Mouse (Mus musculus): ENCODE measurements around the gene Clec5a. TPM values are rescaled to one million over a fixed set of nuclear protein-coding genes. Genes with fewer than 3 reads are reported as not detected.
"Not testable (repeated sequence)": the region's sequence is repeated elsewhere in the genome, so short reads cannot be mapped to it uniquely, and the experiment has no call there.

Clec5a gene
- total and polyA plus RNA-seq, 3 experiments, result 0.47 to 1.9 (median 0.68) TPM

DNA sequence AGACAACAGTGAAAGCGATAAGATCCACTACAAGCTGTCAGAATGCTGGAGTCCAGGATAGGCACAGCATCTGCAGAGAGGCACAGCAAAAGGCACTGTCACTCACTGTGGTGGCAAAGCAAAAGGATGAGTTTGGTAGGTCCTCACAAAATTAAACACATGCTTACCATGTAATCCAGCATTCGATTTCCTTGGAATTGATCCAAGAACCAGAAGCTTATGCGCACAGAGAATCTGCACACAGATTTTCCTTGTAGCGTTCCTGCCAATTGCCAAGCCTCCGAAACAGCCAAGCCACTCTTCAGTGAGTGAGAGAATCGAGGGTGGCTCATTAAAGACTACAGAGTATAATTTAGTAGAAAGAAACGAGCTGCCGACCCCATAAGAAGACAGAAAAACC lies 24.6 kb upstream of the Clec5a start:
- intact Hi-C loops (cut with DNase I), result no loop called here
- no peak for TF ChIP-seq CTCF (IDR thresholded peaks at IDR 0.05)
- TF ChIP-seq EP300 (IDR thresholded peaks at IDR 0.05; ENCODE audit: insufficient read depth, low read depth, low read length), result no peak
- no peak for DNase-seq
- H3K4me1 ChIP-seq (ENCODE audit: control insufficient read depth, insufficient read depth, low read length), result no peaks in the 10 kb centered on the region
- 65% methylated on average over 8 of the region's 8 CpGs for WGBS
- H3K4me3 ChIP-seq, result no peak overlapping the region
- no peak overlapping the region for H3K9ac ChIP-seq (ENCODE audit: low read depth, low read length)
- H3K27ac ChIP-seq, result no peak overlapping the region
- H3K79me2 ChIP-seq (replicated peaks; ENCODE audit: control insufficient read depth, insufficient read depth, low read length), result no peaks in the 10 kb centered on the region
- no peaks in the 10 kb centered on the region for H3K27me3 ChIP-seq (ENCODE audit: control insufficient read depth, insufficient read depth, low read length)
- H3K36me3 ChIP-seq (ENCODE audit: control insufficient read depth, insufficient read depth, low read length), result no peaks in the 10 kb centered on the region

DNA sequence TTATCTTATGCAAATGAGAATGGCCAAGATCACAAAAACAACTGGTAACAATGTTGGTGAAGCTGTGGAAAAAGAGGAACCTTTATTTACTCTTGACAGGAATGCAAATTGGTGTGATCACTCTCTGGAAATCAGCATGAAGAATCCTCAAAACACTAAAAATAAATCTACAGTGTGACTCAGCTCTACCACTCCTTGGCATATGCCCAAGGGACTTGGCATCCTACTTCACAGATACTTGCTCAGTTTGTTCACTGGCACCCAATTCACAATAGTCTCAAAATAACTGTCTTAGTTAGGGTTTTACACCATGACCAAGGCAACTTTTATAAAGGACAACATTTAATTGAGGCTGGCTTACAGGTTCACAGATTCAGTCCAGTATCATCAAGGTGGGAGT lies 21.8 kb upstream of the Clec5a start:
- Histone ChIP-seq H3K79me2 (replicated peaks; ENCODE audit: control insufficient read depth, insufficient read depth, low read length) (no peaks in the 10 kb centered on the region), H3K27ac (no peak overlapping the region), H3K4me3 (no peak overlapping the region), H3K36me3 (ENCODE audit: control insufficient read depth, insufficient read depth, low read length) (no peaks in the 10 kb centered on the region), H3K4me1 (ENCODE audit: control insufficient read depth, insufficient read depth, low read length) (no peaks in the 10 kb centered on the region), H3K27me3 (ENCODE audit: control insufficient read depth, insufficient read depth, low read length) (no peaks in the 10 kb centered on the region), H3K9ac (ENCODE audit: low read depth, low read length) (no peak overlapping the region)
- TF ChIP-seq CTCF (IDR thresholded peaks at IDR 0.05), result no peak
- TF ChIP-seq POLR2A (IDR thresholded peaks at IDR 0.05; ENCODE audit: insufficient read depth, low read depth, low read length), result no peak
- no peak for TF ChIP-seq EP300 (IDR thresholded peaks at IDR 0.05; ENCODE audit: insufficient read depth, low read depth, low read length)
- no peak for DNase-seq
- intact Hi-C loops (cut with DNase I), result no loop called here

DNA sequence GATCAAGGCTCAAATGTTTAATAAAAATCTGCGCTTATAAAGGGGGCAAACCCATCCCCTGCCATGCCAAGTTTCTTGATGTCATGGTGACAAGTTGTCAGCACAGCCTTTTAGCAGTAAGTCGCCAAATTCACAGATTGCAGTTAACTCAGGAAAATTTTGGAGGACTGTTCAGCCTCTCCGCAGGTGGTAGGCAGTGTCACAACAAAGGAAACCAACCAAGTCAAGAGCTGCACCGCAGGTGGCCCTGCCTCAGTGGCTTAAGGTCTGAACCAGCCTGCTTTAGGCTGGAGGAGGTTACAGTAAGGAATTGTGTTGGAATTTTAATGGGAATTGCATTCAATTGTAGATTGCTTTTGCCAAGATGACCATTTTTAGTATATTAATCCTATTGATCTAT lies 12.9 kb upstream of the Clec5a start:
- H3K4me1 ChIP-seq (ENCODE audit: control insufficient read depth, insufficient read depth, low read length); DNase-seq; H3K27me3 ChIP-seq (ENCODE audit: control insufficient read depth, insufficient read depth, low read length); intact Hi-C loops (cut with DNase I); H3K4me3 ChIP-seq; H3K27ac ChIP-seq; H3K79me2 ChIP-seq (replicated peaks; ENCODE audit: control insufficient read depth, insufficient read depth, low read length); H3K9ac ChIP-seq (ENCODE audit: low read depth, low read length); H3K36me3 ChIP-seq (ENCODE audit: control insufficient read depth, insufficient read depth, low read length): not testable (repeated sequence)
- 30% methylated on average over 4 of the region's 4 CpGs for WGBS

DNA sequence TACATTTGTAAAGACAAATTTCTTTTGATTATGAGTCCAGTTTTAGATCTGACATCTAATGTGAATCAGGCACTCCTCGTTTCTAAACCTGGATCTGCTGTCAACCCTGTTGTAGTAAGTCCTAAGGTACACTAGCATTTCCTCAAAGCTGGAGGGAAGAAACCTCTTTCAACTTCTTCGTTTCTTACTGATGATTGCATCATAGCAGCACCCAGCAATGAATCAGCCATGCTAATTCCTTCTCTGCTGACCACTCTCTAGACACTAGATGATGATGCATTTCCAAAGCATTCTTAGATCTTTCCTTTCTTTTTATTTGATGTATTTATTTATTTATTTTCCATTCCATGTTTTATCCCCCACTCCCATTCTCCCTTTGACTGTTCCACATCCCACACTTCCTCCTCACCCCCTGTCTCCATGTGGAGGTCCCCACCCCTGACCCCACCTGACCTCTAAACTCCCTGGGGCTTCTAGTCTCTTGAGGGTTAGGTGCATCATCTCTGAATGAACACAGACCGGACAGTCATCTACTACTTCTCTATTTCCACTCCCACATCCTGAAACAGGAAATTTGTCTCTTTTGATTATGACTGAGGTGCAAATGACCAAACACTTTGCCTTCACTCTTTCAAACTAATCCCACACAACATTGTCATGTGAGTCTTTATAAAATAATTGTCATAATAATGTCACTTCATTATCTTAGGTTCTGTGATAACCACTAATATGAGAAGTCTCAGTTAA lies 9.4 kb upstream of the Clec5a start:
- H3K27me3 ChIP-seq (ENCODE audit: control insufficient read depth, insufficient read depth, low read length), result no peaks in the 10 kb centered on the region
- DNase-seq, result no peak
- no peaks in the 10 kb centered on the region for H3K4me1 ChIP-seq (ENCODE audit: control insufficient read depth, insufficient read depth, low read length)
- TF ChIP-seq POLR2A (IDR thresholded peaks at IDR 0.05; ENCODE audit: insufficient read depth, low read depth, low read length) (no peak), CTCF (IDR thresholded peaks at IDR 0.05) (no peak), EP300 (IDR thresholded peaks at IDR 0.05; ENCODE audit: insufficient read depth, low read depth, low read length) (no peak)
- H3K36me3 ChIP-seq (ENCODE audit: control insufficient read depth, insufficient read depth, low read length), result no peaks in the 10 kb centered on the region
- H3K9ac ChIP-seq (ENCODE audit: low read depth, low read length), result no peak overlapping the region
- H3K4me3 ChIP-seq, result no peak overlapping the region
- no peak overlapping the region for H3K27ac ChIP-seq
- intact Hi-C loops (cut with DNase I), result no loop called here
- no peaks in the 10 kb centered on the region for H3K79me2 ChIP-seq (replicated peaks; ENCODE audit: control insufficient read depth, insufficient read depth, low read length)
- 52% methylated on average over 3 of the region's 3 CpGs for WGBS

DNA sequence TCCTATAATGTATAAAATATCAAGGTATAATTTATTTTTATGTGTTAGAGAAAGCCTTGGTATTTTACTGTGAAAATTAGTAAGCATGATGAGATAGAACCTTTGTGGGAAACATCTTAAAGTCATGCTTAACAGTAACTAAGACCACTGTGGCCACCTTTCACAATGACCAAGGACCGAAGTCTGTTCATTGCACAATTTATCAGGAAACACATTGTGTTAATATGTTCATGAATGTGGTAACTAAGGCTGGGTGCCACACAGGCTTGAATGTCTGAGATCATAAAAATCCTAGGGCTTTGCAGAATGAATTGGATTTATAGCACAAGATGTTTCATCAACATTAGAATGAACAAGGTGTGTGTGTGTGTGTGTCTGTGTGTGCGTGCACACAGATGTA lies 2.7 kb upstream of the Clec5a start:
- no peak for TF ChIP-seq POLR2A (IDR thresholded peaks at IDR 0.05; ENCODE audit: insufficient read depth, low read depth, low read length)
- no peak for TF ChIP-seq EP300 (IDR thresholded peaks at IDR 0.05; ENCODE audit: insufficient read depth, low read depth, low read length)
- TF ChIP-seq CTCF (IDR thresholded peaks at IDR 0.05), result no peak
- whole genome bisulfite sequencing, result 81% methylated on average over 2 of the region's 2 CpGs
- Histone ChIP-seq H3K79me2 (replicated peaks; ENCODE audit: control insufficient read depth, insufficient read depth, low read length) (no peaks in the 10 kb centered on the region), H3K27me3 (ENCODE audit: control insufficient read depth, insufficient read depth, low read length) (no peaks in the 10 kb centered on the region), H3K36me3 (ENCODE audit: control insufficient read depth, insufficient read depth, low read length) (no peaks in the 10 kb centered on the region), H3K4me3 (no peak overlapping the region), H3K9ac (ENCODE audit: low read depth, low read length) (no peak overlapping the region), H3K4me1 (ENCODE audit: control insufficient read depth, insufficient read depth, low read length) (no peaks in the 10 kb centered on the region), H3K27ac (no peak overlapping the region)
- no peak for DNase-seq
- intact Hi-C loops (cut with DNase I), result no loop called here

DNA sequence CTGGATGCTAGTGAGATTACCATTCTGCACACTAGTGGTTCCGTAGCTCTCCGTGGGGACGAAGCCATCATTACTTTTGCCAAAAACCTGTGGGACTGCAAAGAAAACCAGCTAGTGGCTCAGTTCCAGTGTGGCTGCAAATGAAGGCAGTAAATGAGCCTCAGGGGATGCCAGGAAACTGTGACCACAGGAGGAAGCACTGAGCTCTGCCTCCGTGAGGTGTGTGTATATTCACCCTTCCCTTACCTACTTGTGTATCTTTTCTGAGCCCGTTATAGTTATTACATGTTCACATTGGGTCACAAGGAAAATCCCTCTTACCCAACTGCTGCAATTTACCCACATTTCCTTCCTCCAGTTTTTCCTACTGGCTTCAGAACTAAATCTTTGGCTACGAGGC lies 1.3 kb downstream of the Clec5a start:
- H3K27me3 ChIP-seq (ENCODE audit: control insufficient read depth, insufficient read depth, low read length), result no peaks in the 10 kb centered on the region
- no peaks in the 10 kb centered on the region for H3K36me3 ChIP-seq (ENCODE audit: control insufficient read depth, insufficient read depth, low read length)
- TF ChIP-seq POLR2A (IDR thresholded peaks at IDR 0.05; ENCODE audit: insufficient read depth, low read depth, low read length) (no peak), EP300 (IDR thresholded peaks at IDR 0.05; ENCODE audit: insufficient read depth, low read depth, low read length) (no peak), CTCF (IDR thresholded peaks at IDR 0.05) (no peak)
- no peak for DNase-seq
- no peaks in the 10 kb centered on the region for H3K4me1 ChIP-seq (ENCODE audit: control insufficient read depth, insufficient read depth, low read length)
- intact Hi-C loops (cut with DNase I), result no loop called here
- H3K4me3 ChIP-seq, result no peak overlapping the region
- WGBS, result 68% methylated on average over 6 of the region's 6 CpGs
- no peak overlapping the region for H3K27ac ChIP-seq
- no peak overlapping the region for H3K9ac ChIP-seq (ENCODE audit: low read depth, low read length)
- H3K79me2 ChIP-seq (replicated peaks; ENCODE audit: control insufficient read depth, insufficient read depth, low read length), result no peaks in the 10 kb centered on the region
